Mouse (Mus musculus): Measurements from ENCODE around the gene Cenpi. TPM values are rescaled to one million over a fixed set of nuclear protein-coding genes. Genes with fewer than 3 reads are reported as not detected.

Cenpi gene
- polyA plus RNA-seq, 2 experiments: 17.2 to 29.4 TPM

- H3K9me3 ChIP-seq (ENCODE audit: control insufficient read depth, low read length): no peaks in the 10 kb centered on the region
- no peak overlapping the region for H3K9ac ChIP-seq (ENCODE audit: low read depth, low read length, severe bottlenecking)
- no peak overlapping the region for H3K4me3 ChIP-seq (replicated peaks; ENCODE audit: low read length)
- no peak for TF ChIP-seq POLR2A (IDR thresholded peaks at IDR 0.05; ENCODE audit: borderline replicate concordance, extremely low read depth, insufficient read depth, insufficient read length)
- H3K27ac ChIP-seq (replicated peaks; ENCODE audit: low read depth, low read length): no peak overlapping the region
- no peaks in the 10 kb centered on the region for H3K27me3 ChIP-seq (ENCODE audit: control insufficient read depth, insufficient read depth, low read length)
- ATAC-seq (ENCODE audit: low FRiP score, low read depth) (no peak), DNase-seq (ENCODE audit: low spot score) (no peak)
- H3K36me3 ChIP-seq (ENCODE audit: control insufficient read depth, insufficient read depth, low read length): no peaks in the 10 kb centered on the region
- no peak overlapping the region for H3K4me2 ChIP-seq (replicated peaks; ENCODE audit: low read depth, low read length, severe bottlenecking)
- WGBS: 76% methylated on average over 1 of the region's 1 CpGs
- no peaks in the 10 kb centered on the region for H3K4me1 ChIP-seq (ENCODE audit: control insufficient read depth, insufficient read depth, low read length)
These were observed 104.2 kb downstream of the Cenpi start for GRCm38 (mm10) chrX:134412096-134412495.

Other genes starting within 250 kb of the Cenpi start
- 30.6 and 31.4 TPM in 2 replicates for gene Cstf2, start 248.9 kb upstream of the Cenpi start, polyA plus RNA-seq (2012; rRNA removed)
- 38.4 and 46.4 TPM in 2 replicates for gene Cstf2, start 248.9 kb upstream of the Cenpi start, polyA plus RNA-seq (2014; fragmentation: Nextera tagmentation; extraction: Ambion mirVana)
- gene Xkrx, start 146.0 kb upstream of the Cenpi start, polyA plus RNA-seq (2012; rRNA removed): 0.57 and 0.72 TPM in 2 replicates
- 0.11 and 0.59 TPM in 2 replicates for gene Xkrx, start 146.0 kb upstream of the Cenpi start, polyA plus RNA-seq (2014; fragmentation: Nextera tagmentation; extraction: Ambion mirVana)
- gene Arl13a, start 120.6 kb upstream of the Cenpi start, polyA plus RNA-seq (2012; rRNA removed): not detected in 2 replicates
- not detected in 2 replicates for gene Arl13a, start 120.6 kb upstream of the Cenpi start, polyA plus RNA-seq (2014; fragmentation: Nextera tagmentation; extraction: Ambion mirVana)
- gene Nox1, start 86.1 kb upstream of the Cenpi start, polyA plus RNA-seq (2012; rRNA removed): 0.06 TPM in 1 of 2 replicates, not detected in the other
- not detected in 2 replicates for gene Nox1, start 86.1 kb upstream of the Cenpi start, polyA plus RNA-seq (2014; fragmentation: Nextera tagmentation; extraction: Ambion mirVana)
- 11.2 and 11.3 TPM in 2 replicates for gene Trmt2b, start 31.1 kb upstream of the Cenpi start, polyA plus RNA-seq (2012; rRNA removed)
- gene Trmt2b, start 31.1 kb upstream of the Cenpi start, polyA plus RNA-seq (2014; fragmentation: Nextera tagmentation; extraction: Ambion mirVana): 16.3 and 18.2 TPM in 2 replicates
- gene Tmem35a, start 12.9 kb upstream of the Cenpi start, polyA plus RNA-seq (2012; rRNA removed): 9.2 and 9.8 TPM in 2 replicates
- gene Tmem35a, start 12.9 kb upstream of the Cenpi start, polyA plus RNA-seq (2014; fragmentation: Nextera tagmentation; extraction: Ambion mirVana): 7.4 and 9.6 TPM in 2 replicates
- 11.3 and 12.8 TPM in 2 replicates for gene Drp2, start 96.5 kb downstream of the Cenpi start, polyA plus RNA-seq (2012; rRNA removed)
- gene Drp2, start 96.5 kb downstream of the Cenpi start, polyA plus RNA-seq (2014; fragmentation: Nextera tagmentation; extraction: Ambion mirVana): 3.2 and 3.6 TPM in 2 replicates
- 0.28 and 0.49 TPM in 2 replicates for gene Taf7l, start 168.4 kb downstream of the Cenpi start, polyA plus RNA-seq (2012; rRNA removed)
- gene Taf7l, start 168.4 kb downstream of the Cenpi start, polyA plus RNA-seq (2014; fragmentation: Nextera tagmentation; extraction: Ambion mirVana): 0.84 and 0.94 TPM in 2 replicates
- 11.7 and 16.2 TPM in 2 replicates for gene Timm8a1, start 233.8 kb downstream of the Cenpi start, polyA plus RNA-seq (2012; rRNA removed)
- gene Timm8a1, start 233.8 kb downstream of the Cenpi start, polyA plus RNA-seq (2014; fragmentation: Nextera tagmentation; extraction: Ambion mirVana): 66.2 and 67.1 TPM in 2 replicates